Mouse (Mus musculus) kidney, adult 2 months (tissue): Measurements from ENCODE around the gene Edem3.

Source experiments
- CTCF ChIP-seq: fragments of 200-500 bp; conservative IDR thresholded peaks from 2 replicates; pipeline ENCODE4 v1.5.1; 2011; ENCODE audit warnings: low read depth, mild to moderate bottlenecking, control low read depth, low read length, moderate library complexity, mixed read lengths; ENCODE audit not compliant: insufficient read depth, insufficient read length
- POLR2A ChIP-seq: fragments of 200-500 bp; IDR thresholded peaks from one replicate; pipeline ENCODE4 v1.6.1; 2011; ENCODE audit warnings: low read depth, low read length, control low read depth

DNA sequence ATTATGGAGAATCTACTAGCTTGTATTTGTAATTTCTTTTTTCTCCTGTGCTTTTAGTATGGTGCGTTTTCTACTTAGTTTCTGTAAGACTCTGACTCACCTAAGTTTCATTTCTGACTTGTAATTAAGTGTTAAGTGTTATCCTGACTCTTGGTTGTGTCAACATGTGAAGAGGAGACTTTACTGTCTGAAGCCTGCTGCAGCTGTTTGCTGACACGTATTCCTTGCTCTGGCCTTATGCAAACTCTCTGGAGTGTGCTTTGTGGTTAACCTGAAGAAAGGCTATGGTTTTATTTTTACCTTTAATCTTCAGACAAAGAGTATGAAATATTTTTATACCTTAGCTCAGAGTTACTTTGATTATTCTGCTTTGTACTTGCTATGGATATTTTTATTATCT, 11.0 kb downstream of the Edem3 start:
- TF ChIP-seq CTCF = no peak
- no peak for TF ChIP-seq POLR2A
